In genomic region chr16:95459325-95459691, GRCm38 (mm10) we compare ENCODE assay signal across 14 mouse cellular contexts.
DNase-seq lines count a peak whose midpoint lies in the region; ATAC-seq and TF ChIP-seq lines count a peak whose summit lies in the region.
"Had no signal": no experiment of that assay in that cellular context is flagged by ENCODE, and none has a peak within 500 bp of the region (broad histone marks: within the 10 kb centered on the region; RNA-seq: fewer than 3 reads in every experiment).

No protein-coding gene starts in this region.

- peak overlapping the region; percentile 48 for H3K4me3 ChIP-seq in heart, postnatal 0 days (ENCODE audit: low read depth, low read length)
- H3K4me3 ChIP-seq in liver, embryonic 13.5 days (replicated peaks), result no peak overlapping the region
- H3K4me3 ChIP-seq: hindbrain, embryonic 12.5 days; neural tube, embryonic 15.5 days had no signal

- no peaks in the 10 kb centered on the region for H3K9me3 ChIP-seq in heart, postnatal 0 days (replicated peaks; ENCODE audit: control insufficient read depth, low read length)
- no peaks in the 10 kb centered on the region for H3K9me3 ChIP-seq in liver, embryonic 13.5 days (replicated peaks)
- H3K9me3 ChIP-seq: forebrain, embryonic 10.5 days; G1E; hindbrain, embryonic 12.5 days; neural tube, embryonic 15.5 days had no signal

- H3K36me3 ChIP-seq in heart, postnatal 0 days (replicated peaks; ENCODE audit: control insufficient read depth, insufficient read depth, low read length), result no peaks in the 10 kb centered on the region
- H3K36me3 ChIP-seq in liver, embryonic 13.5 days, result no peaks in the 10 kb centered on the region
- H3K36me3 ChIP-seq: forebrain, embryonic 10.5 days; hindbrain, embryonic 12.5 days; neural tube, embryonic 15.5 days had no signal

- no peaks in the 10 kb centered on the region for H3K27me3 ChIP-seq in heart, postnatal 0 days (ENCODE audit: control insufficient read depth, insufficient read depth, low read length)
- H3K27me3 ChIP-seq in liver, embryonic 13.5 days, result peaks cover 28% of the 10 kb centered on the region
- H3K27me3 ChIP-seq: hindbrain, embryonic 12.5 days; neural tube, embryonic 15.5 days had no signal

- H3K4me1 ChIP-seq in heart, postnatal 0 days (ENCODE audit: control insufficient read depth, insufficient read depth), result no peaks in the 10 kb centered on the region
- H3K4me1 ChIP-seq in liver, embryonic 13.5 days (replicated peaks), result no peaks in the 10 kb centered on the region
- H3K4me1 ChIP-seq: hindbrain, embryonic 12.5 days had no signal

- H3K27ac ChIP-seq in heart, postnatal 0 days (ENCODE audit: low read depth), result peak overlapping the region; percentile 78
- no peak overlapping the region for H3K27ac ChIP-seq in liver, embryonic 13.5 days
- H3K27ac ChIP-seq: hindbrain, embryonic 12.5 days; neural tube, embryonic 15.5 days had no signal

- TF ChIP-seq CTCF in heart, postnatal 0 days (IDR thresholded peaks at IDR 0.05; ENCODE audit: low read depth), result no peak

- peak; percentile 72 for ATAC-seq in heart, postnatal 0 days (ENCODE audit: insufficient read depth, low read depth)
- 0 out of 2 replicates have a peak, but pooled peaks have one; percentile 20 for ATAC-seq in liver, embryonic 13.5 days (ENCODE audit: low read depth)
- no peak for ATAC-seq in CD4-positive, CD25-positive, alpha-beta regulatory T cell, adult 4 months
- ATAC-seq in erythroid progenitor cell, adult 5-6 weeks (replicated peaks; ENCODE audit: low FRiP score, poor library complexity, severe bottlenecking), result no peak
- no peak for ATAC-seq in megakaryocyte progenitor cell, adult 5-6 weeks (replicated peaks; ENCODE audit: poor library complexity)

- no peak overlapping the region for H3K9ac ChIP-seq in heart, postnatal 0 days (replicated peaks; ENCODE audit: low read depth, low read length)
- no peak overlapping the region for H3K9ac ChIP-seq in liver, embryonic 13.5 days
- H3K9ac ChIP-seq: hindbrain, embryonic 12.5 days; neural tube, embryonic 15.5 days had no signal

- peak; percentile 32 for DNase-seq in thymus, postnatal 4 days
- no peak for DNase-seq in thymus, postnatal 25 days
- DNase-seq in heart, postnatal 0 days (ENCODE audit: low spot score), result peak; percentile 57
- no peak for DNase-seq in liver, embryonic 13.5 days
- DNase-seq: adrenal gland, adult 8-10 months; cerebellum, postnatal 14 days; layer of hippocampus, postnatal 36 days had no signal

- 56% methylated on average over 5 of the region's 5 CpGs for WGBS in heart, postnatal 0 days
- 14% methylated on average over 5 of the region's 5 CpGs for WGBS in liver, embryonic 13.5 days (ENCODE audit: insufficient replicate concordance)

- peak; percentile 84 for TF ChIP-seq EP300 in heart, postnatal 0 days (IDR thresholded peaks at IDR 0.05; ENCODE audit: low read depth)

- H3K4me2 ChIP-seq in heart, postnatal 0 days (ENCODE audit: low read depth, low read length), result no peak overlapping the region
- H3K4me2 ChIP-seq in liver, embryonic 13.5 days, result no peak overlapping the region
- H3K4me2 ChIP-seq: hindbrain, embryonic 12.5 days; neural tube, embryonic 15.5 days had no signal

Comparison
In these comparisons a context has a peak if more than half of its experiments do, and no peak if none do; other contexts are left out.
1. DNase-seq: peak in thymus, postnatal 4 days (single experiment) and heart, postnatal 0 days (single experiment); none in thymus, postnatal 25 days (single experiment) and liver, embryonic 13.5 days (single experiment).
2. ATAC-seq: peak in heart, postnatal 0 days (single experiment) and liver, embryonic 13.5 days (single experiment); none in CD4-positive, CD25-positive, alpha-beta regulatory T cell, adult 4 months (single experiment), erythroid progenitor cell, adult 5-6 weeks (single experiment) and megakaryocyte progenitor cell, adult 5-6 weeks (single experiment).